Mouse (Mus musculus) right cerebral cortex, adult 2 months (tissue): ENCODE data around the gene Pmfbp1.
"Not testable (repeated sequence)": the region's sequence is repeated elsewhere in the genome, so short reads cannot be mapped to it uniquely, and the experiment has no call there.

Experiments used
- DNase-seq, 2 experiments: peaks; one replicate each; pipeline ENCODE4 v3.0.0; 2021 to 2022; ENCODE audit warnings: low spot score in 2 of 2

Pmfbp1 gene

GRCm38 (mm10) chr8:109493727-109494126 is at the start of gene Pmfbp1:
Gene Pmfbp1, plus strand, starts transcription at chr8:109494027.
- DNase-seq = no peak

DNA sequence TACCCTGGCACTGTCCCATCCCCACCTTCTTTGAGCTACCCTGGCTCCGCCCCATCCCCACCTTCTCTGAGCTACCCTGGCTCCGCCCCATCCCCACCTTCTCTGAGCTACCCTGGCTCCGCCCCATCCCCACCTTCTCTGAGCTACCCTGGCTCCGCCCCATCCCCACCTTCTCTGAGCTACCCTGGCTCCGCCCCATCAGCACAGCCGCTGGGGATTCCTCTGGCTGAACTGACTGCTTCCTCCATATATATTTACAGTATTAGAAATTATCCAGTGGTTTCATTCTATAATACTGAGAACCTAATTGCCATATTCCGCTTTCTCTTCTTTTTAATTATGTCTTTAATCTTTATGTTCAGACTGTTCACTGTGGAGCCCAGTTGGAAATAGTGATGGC is 46.9 kb upstream of the Pmfbp1 start:
- not testable (repeated sequence) for DNase-seq

- DNase-seq = no peak
These were observed 42.8 kb upstream of the Pmfbp1 start for GRCm38 (mm10) chr8:109451000-109451399.

- no peak for DNase-seq
These were observed 38.7 kb upstream of the Pmfbp1 start for GRCm38 (mm10) chr8:109455113-109455512.

GRCm38 (mm10) chr8:109457387-109457786 is 36.4 kb upstream of the Pmfbp1 start:
- no peak for DNase-seq

DNA sequence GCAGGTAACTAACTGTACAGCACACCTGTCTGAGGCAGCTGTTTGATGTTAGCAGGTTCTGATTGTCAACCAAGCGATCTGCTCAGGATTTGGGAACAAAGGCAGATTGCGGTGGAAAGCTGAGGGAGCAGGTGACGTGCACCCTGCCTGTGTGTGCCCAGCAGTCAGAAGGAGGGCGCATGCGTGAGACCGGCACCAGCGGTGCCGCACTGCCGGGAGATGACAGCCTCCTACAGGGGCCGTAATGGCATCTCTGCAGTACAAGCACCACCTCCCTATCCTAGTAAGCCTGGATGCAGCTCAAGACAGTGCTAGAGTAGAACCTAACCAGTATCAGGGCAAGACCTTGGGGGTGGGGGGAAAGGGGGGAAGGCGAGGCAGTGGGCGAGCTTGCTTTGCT is 35.2 kb upstream of the Pmfbp1 start:
- DNase-seq = peak in 1 of 2 experiments; percentile 39

DNA sequence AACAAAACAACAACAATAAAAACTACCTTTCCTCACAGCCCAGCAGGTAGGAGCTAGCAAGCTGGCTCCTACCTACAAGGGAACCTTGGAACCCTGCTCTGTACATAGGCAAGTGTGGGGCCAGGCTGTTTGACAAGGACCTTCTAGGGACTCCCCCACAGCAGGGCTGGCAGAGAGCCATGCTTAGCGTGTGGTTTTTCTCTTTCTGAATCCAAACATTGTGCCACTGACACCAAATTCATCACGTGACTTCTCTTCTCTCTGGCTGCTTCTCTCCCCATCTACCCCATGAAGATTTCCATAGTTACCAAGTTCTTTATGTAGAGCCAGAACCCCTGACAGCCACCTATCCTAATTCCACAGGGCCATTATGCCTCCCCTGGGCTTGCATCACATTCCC is 30.8 kb upstream of the Pmfbp1 start:
- DNase-seq = no peak

- DNase-seq = peak in 1 of 2 experiments; percentile 27
These were observed 30.0 kb upstream of the Pmfbp1 start for GRCm38 (mm10) chr8:109463677-109464313.

GRCm38 (mm10) chr8:109464451-109464891 is 29.4 kb upstream of the Pmfbp1 start:
- peak; percentile 56 to 69 for DNase-seq

GRCm38 (mm10) chr8:109465056-109465455 is 28.8 kb upstream of the Pmfbp1 start:
- peak in 1 of 2 experiments; percentile 38 for DNase-seq

- no peak for DNase-seq
These were observed 28.1 kb upstream of the Pmfbp1 start for GRCm38 (mm10) chr8:109465761-109466160.

GRCm38 (mm10) chr8:109467516-109467915 is 26.3 kb upstream of the Pmfbp1 start:
- DNase-seq = no peak

GRCm38 (mm10) chr8:109468112-109468511 is 25.7 kb upstream of the Pmfbp1 start:
- no peak for DNase-seq

DNA sequence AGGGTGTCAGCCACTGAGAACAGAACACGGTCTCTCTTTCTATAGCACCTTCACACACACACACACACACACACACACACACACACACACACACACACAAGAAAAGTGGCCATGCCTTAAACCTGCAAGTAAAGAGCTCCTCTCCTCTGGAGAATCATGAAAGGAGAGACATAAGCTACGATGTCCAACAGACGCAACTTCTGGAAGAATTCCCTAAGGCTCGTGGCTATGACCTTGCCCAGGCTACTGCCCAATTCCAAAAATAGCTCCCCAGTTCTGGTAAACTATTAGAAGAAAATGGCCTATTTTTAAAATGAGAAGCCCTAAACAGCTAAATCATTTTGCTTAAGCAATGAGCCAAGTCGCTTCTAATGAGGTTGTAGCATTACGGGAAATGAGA is 22.0 kb upstream of the Pmfbp1 start:
- no peak for DNase-seq

DNA sequence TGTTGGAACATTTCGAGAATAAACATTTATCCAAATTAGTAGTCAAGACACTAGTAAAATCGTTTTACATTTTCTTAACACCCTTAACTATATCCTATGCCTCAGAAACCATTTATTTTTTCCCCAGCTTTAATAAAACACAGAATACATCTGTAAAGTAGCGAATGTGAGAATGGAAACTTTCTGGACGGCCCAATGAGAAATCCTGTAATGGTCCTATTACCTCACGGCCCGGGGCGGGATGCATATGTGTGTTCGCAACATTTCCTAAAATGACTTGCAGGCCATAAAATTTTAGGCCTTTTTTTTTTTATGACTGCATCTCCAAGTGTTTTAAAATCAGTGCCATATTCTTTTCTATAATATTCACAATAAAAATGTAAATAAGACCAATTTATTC is 21.4 kb upstream of the Pmfbp1 start:
- DNase-seq = no peak

- DNase-seq = no peak
These were observed 19.2 kb upstream of the Pmfbp1 start for GRCm38 (mm10) chr8:109474442-109475121.

DNA sequence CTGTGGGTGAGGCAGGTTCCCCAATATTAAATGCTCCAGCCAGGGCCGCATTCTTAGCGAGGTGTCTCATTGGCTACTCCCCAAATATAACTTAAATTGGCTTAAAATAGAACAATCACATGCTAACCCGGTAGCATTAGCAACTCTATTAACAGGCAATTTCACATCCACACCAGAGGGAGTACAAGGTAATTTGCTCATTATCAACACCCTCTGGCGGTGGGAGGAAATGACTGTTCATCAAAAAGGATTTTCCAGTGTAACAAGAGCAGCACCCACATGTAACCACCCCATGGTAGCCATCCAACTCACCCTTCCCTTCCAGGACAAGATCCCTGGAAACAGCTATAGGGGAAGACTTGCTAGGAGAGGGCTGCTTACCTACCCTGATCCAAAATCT is 18.4 kb upstream of the Pmfbp1 start:
- DNase-seq = no peak

DNA sequence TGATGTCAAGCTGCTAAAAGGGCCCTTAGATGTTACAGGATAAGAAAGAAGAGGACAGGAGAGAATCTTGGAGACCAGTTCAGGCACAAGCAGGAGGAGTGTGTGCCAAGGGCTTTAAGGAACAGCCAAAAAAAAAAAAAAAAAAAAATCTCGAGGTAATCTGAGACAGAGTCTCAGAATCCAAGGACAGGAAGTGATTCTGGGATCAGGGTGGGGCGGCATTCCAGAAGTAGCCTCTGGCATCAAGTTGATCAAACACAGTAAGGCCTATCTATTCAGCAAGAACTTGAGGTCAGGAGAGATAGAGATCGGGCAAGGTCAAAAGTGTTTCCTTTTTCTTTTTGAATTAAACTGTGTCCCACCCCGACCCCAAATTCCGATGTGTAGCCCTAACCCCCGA is 15.2 kb upstream of the Pmfbp1 start:
- DNase-seq = no peak

DNA sequence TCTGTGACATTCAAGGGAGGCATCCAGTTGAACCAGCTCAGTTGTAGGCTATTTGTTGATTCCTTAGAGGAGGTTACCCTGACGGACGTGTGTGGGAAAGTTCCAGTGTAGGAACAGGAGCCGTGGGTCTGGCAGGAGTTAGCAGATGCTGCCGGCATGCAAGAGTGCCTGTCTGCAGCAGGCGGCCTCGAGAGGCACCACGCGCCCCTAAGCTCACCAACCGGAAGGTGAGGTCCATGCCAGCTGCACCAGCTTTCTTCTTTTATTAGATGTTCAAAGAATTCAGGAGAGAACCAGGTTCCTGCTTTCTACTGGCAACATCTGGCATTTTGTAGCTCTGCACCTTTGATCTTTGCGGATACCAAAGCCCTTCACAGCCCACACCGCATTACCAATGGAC is 9.1 kb upstream of the Pmfbp1 start:
- no peak for DNase-seq

DNA sequence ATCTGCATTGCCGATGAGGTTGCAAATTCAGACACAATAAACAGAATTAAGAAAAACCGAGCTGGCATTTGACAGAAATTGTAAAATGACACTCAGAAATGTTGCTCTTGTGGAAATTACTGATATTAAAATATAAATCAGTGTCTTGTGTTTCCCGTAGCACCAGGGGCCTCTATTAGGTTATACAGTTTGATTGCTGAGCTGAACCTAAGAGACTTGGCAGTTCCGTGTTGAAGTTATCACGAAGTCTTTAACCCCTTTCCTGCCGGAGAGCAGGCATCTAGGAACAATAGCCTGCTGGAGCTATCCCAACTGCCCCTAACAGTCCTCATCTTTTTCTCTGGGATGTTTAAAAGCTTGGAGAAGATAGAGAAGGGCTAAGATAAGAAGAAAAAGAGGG is 8.3 kb upstream of the Pmfbp1 start:
- no peak for DNase-seq

GRCm38 (mm10) chr8:109492785-109493184 is 1.0 kb upstream of the Pmfbp1 start:
- no peak for DNase-seq

DNA sequence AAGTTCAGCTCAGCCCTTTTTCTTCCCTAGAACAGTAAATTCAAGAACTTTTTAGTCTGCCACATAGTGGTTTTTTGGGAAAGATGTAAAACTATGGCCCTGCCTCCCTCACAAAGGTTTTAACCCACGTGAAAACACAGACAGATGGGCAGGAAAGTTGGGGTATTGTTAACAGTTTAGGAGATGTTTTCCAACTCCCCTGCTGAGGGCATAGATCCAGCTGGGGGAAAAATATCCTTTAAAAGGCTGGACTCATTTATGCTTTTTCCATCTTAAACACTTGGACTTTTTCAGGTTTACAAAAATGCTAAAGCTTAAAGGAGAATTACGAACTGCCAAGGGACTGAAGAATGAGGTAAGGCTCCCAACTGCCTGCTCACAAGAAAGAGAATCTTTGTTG is 774 bp downstream of the Pmfbp1 start:
- DNase-seq = peak; percentile 10 to 26

- no peak for DNase-seq
These were observed 3.6 kb downstream of the Pmfbp1 start for GRCm38 (mm10) chr8:109497431-109497830.
